Mouse (Mus musculus): ENCODE data around the gene 1700061G19Rik. TPM values are rescaled to one million over a fixed set of nuclear protein-coding genes. Genes with fewer than 3 reads are reported as not detected.

1700061G19Rik gene
- polyA plus RNA-seq, 1 experiment from 2014 or later = 0.12 TPM

- H3K36me3 ChIP-seq (ENCODE audit: control insufficient read depth, insufficient read depth, low read length) = no peaks in the 10 kb centered on the region
- no peaks in the 10 kb centered on the region for H3K27me3 ChIP-seq (replicated peaks; ENCODE audit: control insufficient read depth, insufficient read depth, low read length)
- ATAC-seq (replicated peaks; ENCODE audit: low FRiP score, low TSS enrichment, low read depth) = no peak
- H3K9me3 ChIP-seq (ENCODE audit: control insufficient read depth, low read length) = no peaks in the 10 kb centered on the region
- no peak overlapping the region for H3K9ac ChIP-seq (ENCODE audit: low read length)
- H3K4me1 ChIP-seq (replicated peaks; ENCODE audit: control insufficient read depth, insufficient read depth, low read length) = no peaks in the 10 kb centered on the region; the same call in 1 of the 2 replicates
- H3K4me3 ChIP-seq (ENCODE audit: low read depth, low read length) = no peak overlapping the region
- 45% methylated on average over 7 of the region's 7 CpGs for WGBS
- no peak overlapping the region for H3K27ac ChIP-seq (ENCODE audit: low read depth)
- no peak overlapping the region for H3K4me2 ChIP-seq (ENCODE audit: low read length)
- no peak for DNase-seq (ENCODE audit: low spot score)
Observed at GRCm38 (mm10) chr17:56858922-56859321, 16.4 kb upstream of the 1700061G19Rik start.

DNA sequence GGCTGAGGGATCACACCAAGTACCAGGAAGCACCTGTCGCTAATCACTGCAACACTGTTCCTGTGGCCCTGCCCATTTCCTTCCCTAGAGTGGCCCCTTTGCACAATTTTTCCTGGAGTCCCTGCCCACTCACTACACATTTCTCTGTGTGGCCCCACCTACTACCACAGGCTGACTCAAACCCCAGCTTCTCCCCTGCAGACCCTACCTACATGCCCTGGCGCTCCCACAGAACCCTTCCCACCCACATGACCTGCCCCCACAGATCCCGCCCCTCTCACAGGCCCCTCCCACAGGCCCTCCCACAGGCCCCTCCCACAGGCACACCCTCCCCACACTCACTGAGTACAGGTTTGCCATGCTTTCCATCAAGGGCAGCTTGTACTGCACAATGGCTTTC, 14.1 kb upstream of the 1700061G19Rik start:
- Histone ChIP-seq H3K27me3 (replicated peaks; ENCODE audit: control insufficient read depth, insufficient read depth, low read length) (no peaks in the 10 kb centered on the region), H3K27ac (ENCODE audit: low read depth) (no peak overlapping the region), H3K9me3 (ENCODE audit: control insufficient read depth, low read length) (no peaks in the 10 kb centered on the region), H3K4me2 (ENCODE audit: low read length) (no peak overlapping the region), H3K4me3 (ENCODE audit: low read depth, low read length) (no peak overlapping the region), H3K36me3 (ENCODE audit: control insufficient read depth, insufficient read depth, low read length) (no peaks in the 10 kb centered on the region), H3K4me1 (replicated peaks; ENCODE audit: control insufficient read depth, insufficient read depth, low read length) (no peaks in the 10 kb centered on the region; the same call in 1 of the 2 replicates), H3K9ac (ENCODE audit: low read length) (no peak overlapping the region)
- WGBS = 58% methylated on average over 3 of the region's 3 CpGs
- DNase-seq (ENCODE audit: low spot score) = no peak
- ATAC-seq (replicated peaks; ENCODE audit: low FRiP score, low TSS enrichment, low read depth) = peak; percentile 41

DNA sequence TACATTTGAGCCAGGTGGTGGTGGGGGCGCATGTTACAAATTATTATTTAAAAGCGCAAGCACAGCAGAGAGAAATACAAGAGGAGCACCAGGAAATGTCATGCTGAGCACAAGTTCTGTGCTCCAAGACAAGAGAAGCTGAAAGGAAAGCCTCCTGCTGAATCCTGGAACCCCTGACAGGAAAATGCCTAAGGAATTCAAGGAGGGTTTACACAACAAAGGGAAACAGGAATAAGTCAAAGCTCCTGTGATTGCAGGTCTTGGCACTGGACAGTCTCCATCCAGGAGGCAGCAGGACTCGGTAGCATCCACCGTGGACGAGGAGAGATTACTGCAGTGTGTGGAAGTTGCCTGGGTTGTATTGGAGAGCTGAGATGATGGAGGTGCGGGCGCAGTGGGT, 9.2 kb upstream of the 1700061G19Rik start:
- no peak for DNase-seq (ENCODE audit: low spot score)
- H3K36me3 ChIP-seq (ENCODE audit: control insufficient read depth, insufficient read depth, low read length) = no peaks in the 10 kb centered on the region
- no peak overlapping the region for H3K9ac ChIP-seq (ENCODE audit: low read length)

GRCm38 (mm10) chr17:56869481-56869977, 5.7 kb upstream of the 1700061G19Rik start:
- 0 out of 2 replicates have a peak, but pooled peaks cover 2% of the 10 kb centered on the region for H3K9me3 ChIP-seq (ENCODE audit: control insufficient read depth, low read length)
- no peaks in the 10 kb centered on the region for H3K4me1 ChIP-seq (replicated peaks; ENCODE audit: control insufficient read depth, insufficient read depth, low read length)
- WGBS = 88% methylated on average over 9 of the region's 9 CpGs
- H3K9ac ChIP-seq (ENCODE audit: low read length) = no peak overlapping the region
- ATAC-seq (replicated peaks; ENCODE audit: low FRiP score, low TSS enrichment, low read depth) (no peak), DNase-seq (ENCODE audit: low spot score) (no peak)
- no peak overlapping the region for H3K27ac ChIP-seq (ENCODE audit: low read depth)
- no peak overlapping the region for H3K4me2 ChIP-seq (ENCODE audit: low read length)
- no peak overlapping the region for H3K4me3 ChIP-seq (ENCODE audit: low read depth, low read length)
- no peaks in the 10 kb centered on the region for H3K27me3 ChIP-seq (replicated peaks; ENCODE audit: control insufficient read depth, insufficient read depth, low read length)
- H3K36me3 ChIP-seq (ENCODE audit: control insufficient read depth, insufficient read depth, low read length) = no peaks in the 10 kb centered on the region

More for the DNA sequence above, 9.2 kb upstream of the 1700061G19Rik start:
- H3K4me2 ChIP-seq (ENCODE audit: low read length) = no peak overlapping the region
- ATAC-seq (replicated peaks; ENCODE audit: low FRiP score, low TSS enrichment, low read depth) = no peak
- no peak overlapping the region for H3K27ac ChIP-seq (ENCODE audit: low read depth)
- H3K4me1 ChIP-seq (replicated peaks; ENCODE audit: control insufficient read depth, insufficient read depth, low read length) = no peaks in the 10 kb centered on the region; the same call in 1 of the 2 replicates
- H3K9me3 ChIP-seq (ENCODE audit: control insufficient read depth, low read length) = 0 out of 2 replicates have a peak, but pooled peaks cover 2% of the 10 kb centered on the region
- WGBS = 84% methylated on average over 7 of the region's 7 CpGs
- no peak overlapping the region for H3K4me3 ChIP-seq (ENCODE audit: low read depth, low read length)
- no peaks in the 10 kb centered on the region for H3K27me3 ChIP-seq (replicated peaks; ENCODE audit: control insufficient read depth, insufficient read depth, low read length)

DNA sequence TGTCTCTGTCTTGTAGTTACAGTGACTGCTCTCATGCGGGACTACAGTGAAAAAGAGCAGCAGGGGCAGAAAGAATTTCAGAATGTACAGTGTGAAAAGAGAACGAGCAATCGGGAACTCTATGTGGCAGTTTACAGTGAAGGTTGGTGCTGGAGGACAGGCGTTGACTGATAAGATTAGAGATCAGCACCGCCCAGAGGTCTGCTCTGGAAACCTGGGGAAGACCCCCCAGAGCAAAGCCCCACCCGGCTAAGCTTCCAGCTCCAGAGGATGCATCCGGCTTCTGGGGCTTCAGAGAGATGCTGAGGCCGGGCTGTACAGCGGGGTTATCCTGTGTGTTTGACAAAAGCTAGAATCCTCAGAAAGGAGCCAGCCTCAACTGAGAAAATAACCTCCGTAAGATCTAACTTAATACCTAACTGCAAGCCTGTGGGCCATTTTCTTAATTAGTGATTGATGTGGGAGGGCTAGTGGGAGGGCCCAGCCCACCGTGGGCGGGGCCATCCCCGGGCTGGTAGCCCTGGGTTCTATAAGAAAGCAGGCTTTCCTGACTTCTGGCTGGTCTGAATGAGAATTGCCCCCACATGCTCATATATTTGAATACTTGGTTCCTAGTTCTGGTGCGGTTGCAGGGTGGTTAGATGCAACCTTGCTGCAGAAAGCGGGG, 4.9 kb upstream of the 1700061G19Rik start:
- 67% methylated on average over 15 of the region's 15 CpGs for WGBS
- Histone ChIP-seq H3K9ac (ENCODE audit: low read length) (no peak overlapping the region), H3K36me3 (ENCODE audit: control insufficient read depth, insufficient read depth, low read length) (no peaks in the 10 kb centered on the region), H3K27ac (ENCODE audit: low read depth) (no peak overlapping the region), H3K9me3 (ENCODE audit: control insufficient read depth, low read length) (0 out of 2 replicates have a peak, but pooled peaks cover 2% of the 10 kb centered on the region), H3K4me1 (replicated peaks; ENCODE audit: control insufficient read depth, insufficient read depth, low read length) (no peaks in the 10 kb centered on the region), H3K27me3 (replicated peaks; ENCODE audit: control insufficient read depth, insufficient read depth, low read length) (no peaks in the 10 kb centered on the region), H3K4me3 (ENCODE audit: low read depth, low read length) (no peak overlapping the region), H3K4me2 (ENCODE audit: low read length) (no peak overlapping the region)
- ATAC-seq (replicated peaks; ENCODE audit: low FRiP score, low TSS enrichment, low read depth) (no peak), DNase-seq (ENCODE audit: low spot score) (no peak)

DNA sequence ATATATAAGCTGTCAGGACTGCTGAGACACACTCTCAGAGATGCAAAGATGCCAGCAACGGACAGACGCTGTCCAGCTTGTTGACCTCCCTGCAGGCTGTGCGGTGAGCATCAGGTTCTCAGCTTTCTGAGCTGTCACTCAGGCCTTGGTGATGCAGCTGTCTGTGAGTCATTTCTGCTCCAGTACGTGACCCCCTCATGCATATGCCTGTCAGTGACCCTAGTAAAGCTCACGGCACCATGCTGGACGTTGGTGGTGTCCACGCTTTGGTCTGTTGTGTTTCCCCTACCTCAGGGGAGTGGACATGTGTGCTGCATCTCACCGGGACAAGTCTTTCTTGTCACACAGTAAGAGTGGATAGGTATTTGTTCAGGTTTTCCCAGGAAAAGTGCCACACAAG, 3.5 kb upstream of the 1700061G19Rik start:
- H3K9ac ChIP-seq (ENCODE audit: low read length) = no peak overlapping the region
- no peak overlapping the region for H3K4me3 ChIP-seq (ENCODE audit: low read depth, low read length)
- no peaks in the 10 kb centered on the region for H3K27me3 ChIP-seq (replicated peaks; ENCODE audit: control insufficient read depth, insufficient read depth, low read length)
- no peak overlapping the region for H3K27ac ChIP-seq (ENCODE audit: low read depth)
- ATAC-seq (replicated peaks; ENCODE audit: low FRiP score, low TSS enrichment, low read depth) = no peak
- 0 out of 2 replicates have a peak, but pooled peaks cover 2% of the 10 kb centered on the region for H3K9me3 ChIP-seq (ENCODE audit: control insufficient read depth, low read length)
- H3K36me3 ChIP-seq (ENCODE audit: control insufficient read depth, insufficient read depth, low read length) = no peaks in the 10 kb centered on the region
- 64% methylated on average over 8 of the region's 8 CpGs for WGBS
- no peak overlapping the region for H3K4me2 ChIP-seq (ENCODE audit: low read length)
- H3K4me1 ChIP-seq (replicated peaks; ENCODE audit: control insufficient read depth, insufficient read depth, low read length) = no peaks in the 10 kb centered on the region
- DNase-seq (ENCODE audit: low spot score) = no peak

- Histone ChIP-seq H3K4me2 (ENCODE audit: low read length) (no peak overlapping the region), H3K9ac (ENCODE audit: low read length) (no peak overlapping the region), H3K9me3 (ENCODE audit: control insufficient read depth, low read length) (no peaks in the 10 kb centered on the region), H3K27ac (ENCODE audit: low read depth) (no peak overlapping the region), H3K27me3 (replicated peaks; ENCODE audit: control insufficient read depth, insufficient read depth, low read length) (no peaks in the 10 kb centered on the region), H3K36me3 (ENCODE audit: control insufficient read depth, insufficient read depth, low read length) (no peaks in the 10 kb centered on the region), H3K4me3 (ENCODE audit: low read depth, low read length) (no peak overlapping the region), H3K4me1 (replicated peaks; ENCODE audit: control insufficient read depth, insufficient read depth, low read length) (no peaks in the 10 kb centered on the region)
- DNase-seq (ENCODE audit: low spot score) = no peak
- no peak for ATAC-seq (replicated peaks; ENCODE audit: low FRiP score, low TSS enrichment, low read depth)
- 74% methylated on average over 7 of the region's 7 CpGs for WGBS
Observed at GRCm38 (mm10) chr17:56872512-56872911, 2.8 kb upstream of the 1700061G19Rik start.

DNA sequence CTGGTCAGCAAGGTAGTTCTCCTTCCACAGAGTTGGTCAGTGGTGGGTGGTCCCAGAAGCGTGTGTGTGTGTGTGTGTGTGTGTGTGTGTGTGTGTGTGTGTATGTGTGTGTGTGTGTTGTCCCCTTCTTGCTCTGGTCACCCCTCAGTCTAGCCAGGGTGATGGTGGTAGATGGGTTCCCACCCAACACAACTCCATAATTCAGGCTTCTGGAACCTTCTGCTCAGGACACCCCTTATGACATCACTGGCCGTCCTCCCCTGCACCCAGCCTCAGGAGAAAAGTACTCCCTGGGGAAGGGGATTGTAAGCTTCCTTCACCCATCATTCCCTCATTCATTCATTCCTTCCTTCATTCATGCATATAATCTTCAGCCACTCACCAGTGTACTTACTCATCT, 1.0 kb upstream of the 1700061G19Rik start, which contains the start of gene Acsbg2:
TSS of gene Acsbg2 (minus strand) at position 211 of the 400 bp plus-strand sequence.
- Histone ChIP-seq H3K4me1 (replicated peaks; ENCODE audit: control insufficient read depth, insufficient read depth, low read length) (no peaks in the 10 kb centered on the region), H3K36me3 (ENCODE audit: control insufficient read depth, insufficient read depth, low read length) (no peaks in the 10 kb centered on the region), H3K4me3 (ENCODE audit: low read depth, low read length) (no peak within 1 kb of the TSS), H3K27ac (ENCODE audit: low read depth) (no peak within 1 kb of the TSS), H3K9ac (ENCODE audit: low read length) (no peak within 1 kb of the TSS), H3K27me3 (replicated peaks; ENCODE audit: control insufficient read depth, insufficient read depth, low read length) (no peaks in the 10 kb centered on the region), H3K4me2 (ENCODE audit: low read length) (no peak within 1 kb of the TSS), H3K9me3 (ENCODE audit: control insufficient read depth, low read length) (no peaks in the 10 kb centered on the region)
- DNase-seq (ENCODE audit: low spot score) = no peak
- WGBS = 100% methylated on average over 2 of the region's 2 CpGs
- ATAC-seq (replicated peaks; ENCODE audit: low FRiP score, low TSS enrichment, low read depth) = no peak

DNA sequence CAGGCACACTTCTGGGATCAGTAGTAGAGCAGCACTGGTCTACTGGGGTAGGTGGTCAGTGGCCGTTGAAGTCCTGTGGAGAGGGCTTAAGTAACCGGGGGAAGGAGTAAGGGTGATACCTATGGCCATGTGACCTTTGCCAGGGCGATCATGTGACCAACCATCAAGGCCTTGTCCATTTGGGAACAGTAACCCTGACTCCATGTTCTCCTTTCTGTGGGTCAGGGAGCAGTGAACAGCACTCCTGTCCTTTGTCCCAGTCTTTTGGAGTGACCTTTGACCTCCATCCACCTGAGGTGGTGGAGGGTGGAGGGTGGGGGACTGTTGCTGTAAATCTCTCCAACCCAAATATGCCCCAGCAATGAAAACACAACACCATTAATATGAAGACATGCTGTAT, 1.2 kb downstream of the 1700061G19Rik start:
- Histone ChIP-seq H3K9me3 (ENCODE audit: control insufficient read depth, low read length) (no peaks in the 10 kb centered on the region), H3K27me3 (replicated peaks; ENCODE audit: control insufficient read depth, insufficient read depth, low read length) (no peaks in the 10 kb centered on the region), H3K4me3 (ENCODE audit: low read depth, low read length) (no peak overlapping the region), H3K27ac (ENCODE audit: low read depth) (no peak overlapping the region), H3K4me2 (ENCODE audit: low read length) (no peak overlapping the region), H3K4me1 (replicated peaks; ENCODE audit: control insufficient read depth, insufficient read depth, low read length) (no peaks in the 10 kb centered on the region), H3K36me3 (ENCODE audit: control insufficient read depth, insufficient read depth, low read length) (no peaks in the 10 kb centered on the region), H3K9ac (ENCODE audit: low read length) (no peak overlapping the region)
- no peak for ATAC-seq (replicated peaks; ENCODE audit: low FRiP score, low TSS enrichment, low read depth)
- WGBS = 86% methylated on average over 3 of the region's 3 CpGs
- DNase-seq (ENCODE audit: low spot score) = no peak

All from intestine, embryonic 14.5 days (tissue).